Mouse (Mus musculus) midbrain, embryonic 16.5 days (tissue): ENCODE results near the gene Hcn3. TPM values are rescaled to one million over a fixed set of nuclear protein-coding genes. Genes with fewer than 3 reads are reported as not detected.

Experiments used
- ATAC-seq: fragments of 200-750 bp; cut with Nextera tagmentation; 2 replicates; pipeline ENCODE4 v1.8.0; 2017; ENCODE audit warnings: moderate TSS enrichment
- H3K27ac ChIP-seq: fragments of 300-500 bp; sonication (generic); 2 replicates; pipeline ENCODE4 v1.5.1; 2014; ENCODE audit warnings: mild to moderate bottlenecking, low read length, mixed read lengths
- H3K27me3 ChIP-seq: fragments of 300-500 bp; sonication (generic); 2 replicates; pipeline ENCODE4 v1.6.1; 2014; ENCODE audit warnings: low read depth, low read length, mixed read lengths; ENCODE audit not compliant: control insufficient read depth, insufficient read depth
- H3K36me3 ChIP-seq: fragments of 300-500 bp; sonication (generic); 2 replicates; pipeline ENCODE4 v1.6.1; 2014; ENCODE audit warnings: mild to moderate bottlenecking, low read length, moderate library complexity, mixed read lengths; ENCODE audit not compliant: control insufficient read depth, insufficient read depth
- H3K4me1 ChIP-seq: fragments of 300-500 bp; sonication (generic); 2 replicates; pipeline ENCODE4 v1.6.1; 2014; ENCODE audit warnings: mild to moderate bottlenecking, low read length, mixed read lengths; ENCODE audit not compliant: control insufficient read depth, insufficient read depth
- H3K4me2 ChIP-seq: fragments of 300-500 bp; sonication (generic); 2 replicates; pipeline ENCODE4 v1.6.1; 2014; ENCODE audit warnings: mild to moderate bottlenecking, low read length, mixed read lengths
- H3K4me3 ChIP-seq: fragments of 300-500 bp; sonication (generic); 2 replicates; pipeline ENCODE4 v1.5.1; 2014; ENCODE audit warnings: low read depth, mild to moderate bottlenecking, low read length, moderate library complexity, mixed read lengths
- H3K9ac ChIP-seq: fragments of 300-500 bp; sonication (generic); 2 replicates; pipeline ENCODE4 v1.6.1; 2014; ENCODE audit warnings: low read depth, low read length, mixed read lengths
- H3K9me3 ChIP-seq: fragments of 300-500 bp; sonication (generic); replicated peaks from 2 replicates; pipeline ENCODE4 v1.6.1; 2014; ENCODE audit warnings: mild to moderate bottlenecking, low read length, mixed read lengths; ENCODE audit not compliant: control insufficient read depth, poor library complexity, severe bottlenecking
- whole genome bisulfite sequencing: fragments of 180-500 bp; shearing (Covaris S2); extraction: QIAGEN DNeasy Blood & Tissue Kit; methylation state at CpG from one replicate; pipeline ENCODE4 v1.1.7; 2014; 5-methylcytosine and 5-hydroxymethylcytosine counted together
- polyA plus RNA-seq: library from polyadenylated mRNA; unstranded; fragments of >200 nt; fragmentation: Nextera tagmentation; extraction: Ambion mirVana; gene quantifications from 2 replicates; pipeline ENCODE4 v1.2.1, GENCODE M21; 2015

Gene Hcn3
- polyA plus RNA-seq, 1 experiment from 2014 or later: 65.9 TPM

DNA sequence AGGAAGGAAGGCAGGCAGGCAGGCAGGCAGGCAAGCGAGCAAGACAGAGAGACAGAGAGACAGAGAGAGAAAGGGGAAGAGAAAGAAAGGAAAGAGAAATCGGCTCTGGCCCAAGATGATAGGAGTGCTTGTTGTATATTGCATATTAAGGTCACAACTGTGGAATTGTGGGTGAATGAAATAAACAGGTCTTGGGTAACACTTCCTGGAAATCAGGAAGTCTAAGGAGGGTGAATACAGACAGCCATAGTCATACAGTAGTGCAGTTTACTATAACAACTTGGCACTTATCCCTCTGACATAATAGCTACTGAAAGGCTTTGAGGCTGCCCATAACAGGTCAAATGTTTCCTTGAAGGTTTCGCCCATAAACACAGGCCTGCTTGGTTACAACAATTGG, 39.8 kb upstream of the Hcn3 start:
- Histone ChIP-seq H3K4me2 (no peak overlapping the region), H3K9me3 (no peaks in the 10 kb centered on the region), H3K4me3 (no peak overlapping the region), H3K27me3 (no peaks in the 10 kb centered on the region), H3K27ac (no peak overlapping the region), H3K36me3 (peaks cover 5% of the 10 kb centered on the region; the same call in 1 of the 2 replicates), H3K4me1 (peaks cover 15% of the 10 kb centered on the region), H3K9ac (no peak overlapping the region)
- no peak for ATAC-seq
- 81% methylated on average over 3 of the region's 3 CpGs for WGBS

- Histone ChIP-seq H3K4me2 (peak overlapping the region; percentile 81), H3K4me1 (peaks cover 10% of the 10 kb centered on the region), H3K27me3 (no peaks in the 10 kb centered on the region), H3K27ac (peak overlapping the region; percentile 74), H3K36me3 (no peaks in the 10 kb centered on the region), H3K9ac (peak overlapping the region; percentile 70), H3K9me3 (no peaks in the 10 kb centered on the region), H3K4me3 (peak overlapping the region; percentile 41)
- WGBS: 6% methylated on average over 33 of the region's 33 CpGs
- peak; percentile 90 for ATAC-seq
These were observed 36.2 kb upstream of the Hcn3 start for GRCm38 (mm10) chr3:89195979-89196877.

GRCm38 (mm10) chr3:89193853-89194252, 33.9 kb upstream of the Hcn3 start:
- no peaks in the 10 kb centered on the region for H3K9me3 ChIP-seq
- no peak overlapping the region for H3K4me3 ChIP-seq
- no peak for ATAC-seq
- 88% methylated on average over 2 of the region's 2 CpGs for WGBS
- H3K27ac ChIP-seq: no peak overlapping the region
- no peaks in the 10 kb centered on the region for H3K36me3 ChIP-seq
- H3K9ac ChIP-seq: no peak overlapping the region
- H3K4me1 ChIP-seq: peaks cover 10% of the 10 kb centered on the region
- no peaks in the 10 kb centered on the region for H3K27me3 ChIP-seq
- no peak overlapping the region for H3K4me2 ChIP-seq

DNA sequence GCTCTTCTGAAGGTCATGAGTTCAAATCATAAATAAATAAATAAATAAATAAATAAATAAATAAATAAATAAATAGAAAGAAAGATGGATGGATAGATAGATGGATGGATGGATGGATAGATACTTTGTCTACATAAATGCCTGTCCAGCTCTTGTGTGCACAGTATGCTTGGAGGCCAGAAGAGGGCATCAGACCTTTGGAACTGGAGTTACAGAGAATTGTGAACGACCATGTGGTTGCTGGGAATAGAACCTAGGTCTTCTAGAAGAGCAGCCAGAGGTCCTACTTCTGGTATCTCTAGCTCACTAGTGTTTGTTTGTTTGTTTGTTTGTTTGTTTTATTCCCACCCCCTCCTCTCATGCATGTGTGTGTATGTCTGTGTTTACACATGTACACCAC, 33.4 kb upstream of the Hcn3 start:
- no peak overlapping the region for H3K4me2 ChIP-seq
- no peaks in the 10 kb centered on the region for H3K36me3 ChIP-seq
- H3K9ac ChIP-seq: no peak overlapping the region
- peaks cover 10% of the 10 kb centered on the region for H3K4me1 ChIP-seq
- ATAC-seq: no peak
- no peaks in the 10 kb centered on the region for H3K9me3 ChIP-seq
- 65% methylated on average over 1 of the region's 1 CpGs for WGBS
- no peak overlapping the region for H3K4me3 ChIP-seq
- no peaks in the 10 kb centered on the region for H3K27me3 ChIP-seq
- H3K27ac ChIP-seq: no peak overlapping the region

DNA sequence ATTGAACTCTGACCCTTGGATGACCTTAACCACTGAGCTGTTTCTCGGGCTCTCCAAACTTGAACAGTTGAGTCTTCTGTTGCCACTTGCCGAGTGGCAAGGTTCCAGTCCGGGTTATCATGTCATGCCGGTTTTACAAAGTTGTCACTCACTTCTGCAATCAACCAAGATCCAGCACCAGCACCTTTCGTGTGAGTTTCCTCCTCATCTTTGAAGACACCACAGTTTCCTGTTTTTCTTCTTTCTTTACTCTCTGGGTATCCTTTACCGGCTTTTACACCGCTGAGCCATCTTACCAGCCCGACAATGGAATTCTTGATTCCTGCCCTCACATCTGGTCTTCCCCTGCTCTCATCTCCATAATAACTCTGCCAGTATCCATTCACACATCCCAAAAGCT, 30.4 kb upstream of the Hcn3 start:
- Histone ChIP-seq H3K9me3 (no peaks in the 10 kb centered on the region), H3K27ac (no peak overlapping the region), H3K27me3 (no peaks in the 10 kb centered on the region), H3K4me3 (no peak overlapping the region), H3K36me3 (0 out of 2 replicates have a peak, but pooled peaks cover 3% of the 10 kb centered on the region), H3K4me1 (no peaks in the 10 kb centered on the region), H3K4me2 (no peak overlapping the region), H3K9ac (no peak overlapping the region)
- 88% methylated on average over 8 of the region's 8 CpGs for WGBS
- ATAC-seq: no peak

DNA sequence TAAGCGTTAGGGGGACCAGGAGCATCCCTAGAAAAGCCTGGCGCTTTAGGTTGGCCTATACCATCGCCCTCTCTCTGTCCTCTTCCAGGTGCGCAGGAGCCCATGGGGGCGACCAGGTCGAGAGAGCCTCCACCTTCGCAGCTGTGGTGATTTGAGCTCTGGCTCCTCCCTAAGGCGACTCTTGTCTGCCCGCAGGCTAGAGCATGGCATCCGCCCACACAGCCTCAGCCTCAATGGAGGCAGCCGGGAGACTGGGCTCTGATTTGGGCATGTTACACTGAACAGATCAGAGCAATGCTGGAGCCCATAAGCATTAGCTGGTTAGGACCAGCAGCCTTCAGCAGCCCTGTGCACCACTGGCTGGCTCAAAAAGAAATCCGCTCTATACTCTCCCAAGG, 28.5 kb upstream of the Hcn3 start:
- Histone ChIP-seq H3K4me1 (peaks cover 18% of the 10 kb centered on the region), H3K9ac (no peak overlapping the region), H3K27ac (no peak overlapping the region), H3K4me3 (no peak overlapping the region), H3K9me3 (no peaks in the 10 kb centered on the region), H3K4me2 (no peak overlapping the region), H3K36me3 (0 out of 2 replicates have a peak, but pooled peaks cover 3% of the 10 kb centered on the region), H3K27me3 (no peaks in the 10 kb centered on the region)
- no peak for ATAC-seq
- 66% methylated on average over 12 of the region's 12 CpGs for WGBS

DNA sequence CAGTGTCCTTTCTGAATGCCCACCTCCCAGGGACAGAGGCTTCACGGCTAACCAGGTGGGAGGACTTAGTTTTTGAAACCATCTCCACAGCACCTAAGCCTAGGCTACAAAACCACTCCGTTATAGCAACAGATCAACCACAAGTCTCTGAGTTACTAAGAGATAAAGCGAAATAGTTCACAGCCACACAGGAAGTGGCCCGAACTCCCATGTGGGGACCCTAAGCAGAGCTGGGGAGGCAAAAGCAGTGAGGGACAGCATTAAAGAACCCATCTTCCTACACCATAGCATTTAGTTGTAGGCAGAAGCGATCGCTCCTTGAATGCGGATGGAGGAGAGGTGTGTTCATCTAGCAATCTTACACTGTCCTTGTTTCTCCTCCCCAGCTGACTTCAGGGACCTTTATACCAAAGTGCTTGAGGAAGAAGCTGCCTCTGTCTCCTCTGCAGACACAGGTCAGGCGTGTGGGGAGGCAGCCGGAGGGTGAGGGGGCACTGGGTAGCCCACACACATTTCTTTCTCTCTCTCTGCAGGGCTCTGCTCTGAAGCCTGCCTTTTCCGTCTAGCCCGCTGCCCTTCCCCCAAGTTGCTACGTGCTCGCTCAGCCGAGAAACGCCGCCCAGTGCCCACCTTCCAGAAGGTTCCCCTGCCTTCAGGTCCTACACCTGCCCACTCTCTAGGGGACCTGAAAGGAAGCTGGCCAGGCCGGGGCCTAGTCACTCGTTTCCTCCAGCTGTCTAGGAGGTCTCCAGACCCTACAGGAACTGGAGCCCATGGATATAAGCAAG, 27.9 kb upstream of the Hcn3 start:
- Histone ChIP-seq H3K4me2 (no peak overlapping the region), H3K9me3 (no peaks in the 10 kb centered on the region), H3K4me1 (peaks cover 19% of the 10 kb centered on the region), H3K27ac (no peak overlapping the region), H3K27me3 (no peaks in the 10 kb centered on the region), H3K36me3 (0 out of 2 replicates have a peak, but pooled peaks cover 3% of the 10 kb centered on the region), H3K9ac (no peak overlapping the region), H3K4me3 (no peak overlapping the region)
- ATAC-seq: no peak
- WGBS: 61% methylated on average over 18 of the region's 18 CpGs

DNA sequence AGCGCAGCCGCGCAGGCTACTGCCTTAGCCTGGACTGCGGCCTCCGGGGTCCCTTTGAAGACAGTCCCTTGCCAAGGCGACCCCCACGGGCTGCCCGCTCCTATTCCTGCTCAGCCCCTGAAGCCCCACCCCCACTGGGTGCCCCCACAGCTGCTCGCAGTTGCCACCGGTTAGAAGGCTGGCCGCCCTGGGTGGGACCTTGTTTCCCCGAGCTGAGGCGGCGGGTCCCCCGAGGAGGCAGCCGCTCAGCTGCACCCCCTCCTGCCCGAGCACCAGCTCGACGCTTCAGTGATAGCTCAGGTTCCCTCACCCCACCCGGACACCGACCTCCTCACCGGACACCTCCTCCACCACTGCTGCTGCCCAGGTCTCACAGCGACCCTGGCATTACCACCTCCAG, 27.2 kb upstream of the Hcn3 start:
- ATAC-seq: no peak
- WGBS: 36% methylated on average over 20 of the region's 23 CpGs
- peaks cover 19% of the 10 kb centered on the region for H3K4me1 ChIP-seq
- no peak overlapping the region for H3K27ac ChIP-seq
- H3K36me3 ChIP-seq: 0 out of 2 replicates have a peak, but pooled peaks cover 3% of the 10 kb centered on the region
- H3K27me3 ChIP-seq: no peaks in the 10 kb centered on the region
- no peak overlapping the region for H3K9ac ChIP-seq
- no peak overlapping the region for H3K4me2 ChIP-seq
- H3K9me3 ChIP-seq: no peaks in the 10 kb centered on the region
- H3K4me3 ChIP-seq: no peak overlapping the region

GRCm38 (mm10) chr3:89183959-89184315, 23.9 kb upstream of the Hcn3 start:
- H3K36me3 ChIP-seq: peaks cover 14% of the 10 kb centered on the region; the same call in 1 of the 2 replicates
- peak overlapping the region; percentile 60 for H3K4me3 ChIP-seq
- H3K27ac ChIP-seq: peak overlapping the region; percentile 92
- no peaks in the 10 kb centered on the region for H3K9me3 ChIP-seq
- WGBS: 74% methylated on average over 6 of the region's 6 CpGs
- ATAC-seq: no peak
- H3K4me1 ChIP-seq: peaks cover 19% of the 10 kb centered on the region
- H3K27me3 ChIP-seq: no peaks in the 10 kb centered on the region
- H3K9ac ChIP-seq: peak overlapping the region; percentile 87
- H3K4me2 ChIP-seq: peak overlapping the region; percentile 90
